Mouse (Mus musculus): Measurements from ENCODE around the gene Slc3a2.
"Not testable (repeated sequence)": the region's sequence is repeated elsewhere in the genome, so short reads cannot be mapped to it uniquely, and the experiment has no call there.

The Slc3a2 gene

DNA sequence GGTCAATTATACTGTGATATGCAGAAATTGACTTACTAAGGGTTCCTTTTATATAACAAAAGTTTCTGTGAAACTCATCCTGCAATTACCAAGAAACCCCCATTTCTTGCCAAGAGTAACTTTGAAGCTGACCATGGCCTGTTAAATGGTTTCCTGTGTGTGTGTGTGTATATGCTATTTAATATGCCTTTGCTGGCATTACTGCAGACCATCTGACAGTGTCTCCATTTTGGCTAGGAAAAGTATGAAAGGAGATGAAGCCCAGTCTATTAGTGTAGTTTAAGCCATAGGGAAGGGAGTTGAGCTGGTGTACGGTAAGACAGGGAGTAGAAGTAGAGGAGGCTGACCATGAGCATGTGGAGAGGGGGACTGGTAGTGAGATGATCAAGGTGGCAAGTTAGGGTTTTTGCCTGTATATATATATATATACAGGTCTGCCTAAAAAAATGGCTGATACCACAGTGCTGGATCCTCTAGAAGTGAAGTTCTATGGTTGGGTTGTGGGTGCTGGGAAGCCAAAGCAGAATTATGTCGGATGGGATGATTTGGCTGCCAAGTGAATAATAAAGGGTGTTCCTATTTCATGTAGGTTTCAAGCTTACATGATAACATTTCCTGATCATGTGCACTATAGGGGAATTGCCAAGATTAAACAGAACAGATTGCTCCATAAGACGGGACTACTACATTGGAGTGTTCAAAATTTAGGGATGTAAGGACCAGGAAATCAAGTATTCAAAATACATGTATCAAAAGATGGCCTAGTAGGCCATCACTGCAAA lies 3.6 kb upstream of the Slc3a2 start:
- DNase-seq = no peak

DNA sequence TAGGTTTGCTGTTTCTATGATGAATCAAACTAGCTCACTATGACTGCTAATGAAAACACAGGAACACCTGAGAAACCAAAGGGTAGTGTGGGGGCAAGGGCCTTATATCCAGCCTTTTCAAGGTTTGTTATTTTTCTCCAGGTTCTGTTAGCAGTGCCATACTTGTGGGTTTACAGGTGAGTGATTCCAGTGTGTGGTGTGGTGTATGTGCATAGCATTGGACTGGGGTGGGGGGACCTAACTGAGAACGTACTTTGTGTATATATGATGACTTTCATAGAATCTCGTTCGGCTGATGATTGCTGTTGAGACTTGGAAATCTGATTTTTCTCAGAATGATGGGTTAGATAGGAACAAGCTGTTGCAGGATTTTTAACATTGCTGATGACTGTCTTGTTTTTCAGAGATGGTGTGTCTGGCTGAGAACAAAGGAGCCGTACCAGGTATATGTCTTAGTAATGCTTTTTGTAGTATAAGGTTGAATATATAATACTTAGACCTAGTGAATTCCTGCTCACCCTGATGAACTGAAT lies 2.0 kb upstream of the Slc3a2 start:
- DNase-seq = no peak

DNA sequence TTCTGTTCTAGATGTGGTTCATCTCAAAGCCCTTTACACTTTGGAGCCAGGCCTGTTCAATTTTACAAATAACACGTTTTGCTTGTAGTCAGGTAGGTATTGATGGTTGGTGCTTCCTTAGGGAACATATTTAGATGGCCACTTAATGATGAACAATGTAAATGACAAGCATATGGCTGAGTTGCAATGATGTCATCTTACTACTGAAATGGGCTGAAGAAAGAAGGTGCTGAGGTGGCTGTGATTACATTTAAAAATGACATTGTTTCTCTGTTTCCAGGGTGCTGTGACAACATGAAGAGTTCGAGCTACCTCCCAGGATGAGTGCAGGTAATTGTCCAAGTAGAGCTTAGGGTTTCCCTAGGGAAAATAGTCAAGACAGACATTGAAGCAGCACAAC lies 1.2 kb upstream of the Slc3a2 start:
- DNase-seq = no peak

DNA sequence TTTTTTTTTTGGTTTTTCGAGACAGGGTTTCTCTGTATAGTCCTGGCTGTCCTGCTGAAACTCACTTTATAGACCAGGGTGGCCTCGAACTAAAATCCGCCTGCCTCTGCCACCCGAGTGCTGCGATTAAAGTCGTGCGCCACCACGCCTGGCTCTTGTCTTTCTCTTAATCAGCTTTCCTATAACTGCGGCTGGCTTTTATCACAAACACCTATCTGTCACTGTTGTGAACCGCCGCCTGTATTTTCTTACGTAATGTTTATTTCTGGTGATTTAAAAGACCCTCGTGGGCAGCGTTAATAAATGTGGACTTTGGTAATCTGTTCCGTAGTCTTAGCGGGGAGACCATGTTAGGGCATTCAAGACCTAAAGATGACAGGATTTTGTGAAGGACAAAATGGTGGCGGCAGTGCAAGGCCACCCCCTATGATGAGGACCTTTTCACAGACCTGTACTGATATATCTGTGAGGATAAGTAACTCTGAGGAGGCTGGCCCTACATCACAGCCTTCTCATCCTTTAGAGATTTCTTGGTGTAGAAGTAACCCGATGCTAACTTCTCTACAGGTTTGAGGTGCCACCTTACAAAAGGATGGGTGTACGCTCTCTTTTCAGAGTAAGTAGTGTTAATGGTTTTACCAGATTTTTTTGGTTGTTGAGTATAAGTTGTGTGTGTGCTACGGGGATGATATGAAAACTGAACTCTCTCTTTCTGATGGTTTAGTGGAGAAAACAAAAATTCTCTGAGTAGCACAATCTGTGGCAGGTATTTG lies 591 bp upstream of the Slc3a2 start:
- DNase-seq = peak; percentile 24

DNA sequence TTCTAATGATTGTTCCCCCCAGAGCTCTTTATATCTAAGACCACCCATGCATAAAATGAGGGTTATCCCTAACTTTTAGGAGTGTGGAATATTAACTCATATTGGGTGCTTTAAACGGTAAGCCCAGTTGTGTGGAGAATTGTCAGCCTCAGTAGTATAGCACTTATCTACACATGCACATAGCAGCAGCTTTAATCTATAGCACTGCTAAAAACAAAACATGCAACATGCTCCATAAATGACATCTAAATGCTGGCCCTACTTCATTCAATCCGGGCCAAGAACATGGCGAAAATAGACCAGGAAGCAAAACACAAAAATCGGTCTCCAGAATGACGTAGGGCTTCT lies 636 bp downstream of the Slc3a2 start:
- DNase-seq = no peak

DNA sequence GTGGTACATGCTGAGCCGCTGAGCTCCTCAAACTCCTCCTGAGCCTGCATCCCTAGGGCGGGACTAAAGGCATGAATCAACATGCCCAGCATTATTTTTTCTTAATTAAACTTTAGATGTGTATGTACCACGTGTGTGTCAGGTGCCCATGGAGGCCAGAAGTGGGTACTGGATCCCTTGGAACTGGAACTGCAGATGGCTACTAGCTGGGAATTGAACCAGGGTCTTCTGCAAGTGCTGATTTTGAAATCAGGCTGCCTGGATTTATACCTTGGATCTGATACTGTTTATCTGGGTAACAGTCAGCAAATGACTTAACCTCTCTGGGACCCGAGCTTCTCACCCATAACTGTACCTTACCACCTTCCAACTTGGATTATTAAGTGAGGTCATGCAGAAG lies 1.1 kb downstream of the Slc3a2 start:
- DNase-seq = no peak

DNA sequence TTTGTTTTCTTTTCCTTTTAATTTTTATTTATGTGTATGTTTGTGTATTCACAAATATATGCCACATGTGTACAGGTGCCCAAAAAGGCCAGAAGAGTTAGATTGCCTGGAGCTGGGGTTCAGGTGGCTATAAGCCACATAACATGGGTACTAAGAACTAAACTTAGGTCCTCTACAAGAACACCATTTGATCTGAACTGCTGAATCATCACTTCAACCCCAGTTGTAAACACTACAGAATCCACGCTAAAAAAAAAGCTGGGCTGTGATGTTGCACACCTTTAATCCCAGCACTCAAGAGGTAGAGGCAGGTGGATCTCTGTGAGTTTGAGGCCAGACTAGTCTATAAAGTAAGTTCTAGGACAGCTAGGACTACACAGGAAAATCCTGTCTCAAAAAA lies 1.8 kb downstream of the Slc3a2 start:
- DNase-seq = no peak

DNA sequence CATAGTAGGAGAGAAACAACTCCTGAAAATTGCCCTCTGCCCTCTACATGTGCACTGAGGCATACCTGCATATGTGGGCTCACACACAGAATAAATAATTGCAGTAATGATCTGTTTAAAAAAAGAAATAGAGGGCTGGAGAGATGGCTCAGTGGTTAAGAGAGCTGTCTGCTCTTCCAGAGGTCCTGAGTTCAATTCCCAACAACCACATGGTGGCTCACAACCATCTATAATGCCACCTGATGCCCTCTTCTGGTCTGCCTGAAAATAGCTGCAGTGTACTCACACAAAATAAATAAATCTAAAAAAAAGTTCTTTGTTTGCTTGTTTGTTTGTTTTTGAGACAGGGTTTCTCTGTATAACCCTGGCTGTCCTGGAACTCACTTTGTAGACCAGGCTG lies 4.1 kb downstream of the Slc3a2 start:
- DNase-seq = not testable (repeated sequence)

DNA sequence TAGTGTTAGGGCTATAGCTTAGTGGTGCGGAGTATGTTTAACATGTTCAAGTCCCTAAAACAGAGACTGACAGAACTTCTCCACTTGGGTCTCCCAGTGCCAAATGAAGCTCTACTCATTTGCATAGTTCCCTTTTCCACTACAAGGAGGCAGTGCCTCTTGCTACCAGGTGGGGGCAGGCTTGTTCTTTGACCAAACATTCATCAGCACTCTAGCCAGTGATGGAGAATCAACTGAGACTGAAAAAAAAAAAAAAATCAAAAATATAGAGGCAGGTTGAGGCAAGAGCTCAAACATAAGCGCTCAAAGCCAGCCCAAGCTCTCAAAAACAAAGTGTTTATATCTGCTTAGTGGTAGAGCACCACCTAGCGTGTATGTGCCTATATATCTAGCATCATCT lies 4.8 kb downstream of the Slc3a2 start:
- DNase-seq = peak; percentile 73

DNA sequence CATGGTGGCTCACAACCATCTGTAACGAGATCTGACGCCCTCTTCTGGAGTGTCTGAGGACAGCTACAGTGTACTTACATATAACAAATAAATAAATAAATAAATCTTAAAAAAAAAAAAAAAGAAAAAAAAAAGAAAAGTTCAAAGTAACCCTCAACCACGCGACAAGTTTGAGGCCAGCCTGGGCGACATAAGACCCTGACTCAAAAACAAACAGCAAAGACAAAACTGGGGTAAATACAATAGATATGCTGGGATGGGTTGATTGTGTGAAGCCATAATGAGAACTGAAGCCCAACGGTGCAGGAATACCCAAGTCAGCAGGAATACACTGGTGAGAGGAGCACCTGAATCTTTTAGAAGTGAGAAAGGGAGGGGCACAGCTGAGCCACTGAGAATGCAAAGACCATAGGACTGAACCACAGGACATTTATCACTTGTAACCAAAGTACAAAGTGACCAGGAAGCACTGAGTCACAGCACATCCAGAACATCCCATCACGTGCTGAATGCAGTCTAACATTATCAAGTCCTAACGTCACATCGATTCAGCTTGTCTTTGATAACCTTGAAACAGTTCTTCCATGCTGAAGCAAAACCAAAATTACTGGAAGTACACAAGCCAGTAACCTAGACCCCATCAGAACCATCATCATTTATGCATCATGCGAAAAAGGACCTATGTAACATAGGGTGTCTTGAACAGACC lies 6.2 kb downstream of the Slc3a2 start:
- DNase-seq = no peak

DNA sequence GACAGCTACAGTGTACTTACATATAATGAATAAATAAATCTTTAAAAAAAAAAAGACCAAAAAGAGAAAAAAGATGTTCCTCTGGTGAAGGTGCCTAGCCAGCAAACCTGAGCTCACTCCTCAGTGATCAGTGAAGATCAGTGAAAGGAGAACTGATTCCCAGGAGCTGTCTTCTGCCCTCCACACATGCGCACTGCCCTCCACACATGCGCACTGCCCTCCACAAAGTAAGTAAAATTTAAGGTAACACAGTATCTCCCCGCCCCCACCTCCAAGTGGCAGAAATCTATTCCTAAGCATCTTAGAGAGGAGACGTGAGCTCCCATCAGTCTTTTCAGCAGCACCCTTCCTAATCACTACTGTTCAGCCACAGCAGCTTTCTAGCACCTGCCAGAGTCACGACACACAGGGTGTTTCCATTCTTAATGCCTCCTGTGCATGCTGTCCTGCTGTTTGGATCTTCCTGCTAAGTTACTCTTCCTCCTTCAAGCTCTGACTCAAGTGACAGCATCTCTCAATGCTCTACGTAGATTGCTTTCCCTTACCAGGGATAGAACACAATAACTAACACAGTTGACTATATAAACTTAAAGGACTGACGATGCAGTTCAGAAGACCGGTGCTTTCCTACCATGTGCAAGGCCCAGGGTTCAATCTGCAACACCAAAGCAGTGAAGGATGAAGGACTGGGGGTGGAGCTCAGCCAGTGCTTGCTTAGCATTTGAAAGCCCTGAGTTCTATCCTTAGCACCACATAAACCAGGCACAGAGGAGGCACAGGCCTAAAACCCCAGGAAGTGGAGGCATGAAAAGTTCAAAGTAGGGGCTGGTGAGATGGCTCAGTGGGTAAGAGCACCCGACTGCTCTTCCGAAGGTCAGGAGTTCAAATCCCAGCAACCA lies 7.1 kb downstream of the Slc3a2 start:
- no peak for DNase-seq

DNA sequence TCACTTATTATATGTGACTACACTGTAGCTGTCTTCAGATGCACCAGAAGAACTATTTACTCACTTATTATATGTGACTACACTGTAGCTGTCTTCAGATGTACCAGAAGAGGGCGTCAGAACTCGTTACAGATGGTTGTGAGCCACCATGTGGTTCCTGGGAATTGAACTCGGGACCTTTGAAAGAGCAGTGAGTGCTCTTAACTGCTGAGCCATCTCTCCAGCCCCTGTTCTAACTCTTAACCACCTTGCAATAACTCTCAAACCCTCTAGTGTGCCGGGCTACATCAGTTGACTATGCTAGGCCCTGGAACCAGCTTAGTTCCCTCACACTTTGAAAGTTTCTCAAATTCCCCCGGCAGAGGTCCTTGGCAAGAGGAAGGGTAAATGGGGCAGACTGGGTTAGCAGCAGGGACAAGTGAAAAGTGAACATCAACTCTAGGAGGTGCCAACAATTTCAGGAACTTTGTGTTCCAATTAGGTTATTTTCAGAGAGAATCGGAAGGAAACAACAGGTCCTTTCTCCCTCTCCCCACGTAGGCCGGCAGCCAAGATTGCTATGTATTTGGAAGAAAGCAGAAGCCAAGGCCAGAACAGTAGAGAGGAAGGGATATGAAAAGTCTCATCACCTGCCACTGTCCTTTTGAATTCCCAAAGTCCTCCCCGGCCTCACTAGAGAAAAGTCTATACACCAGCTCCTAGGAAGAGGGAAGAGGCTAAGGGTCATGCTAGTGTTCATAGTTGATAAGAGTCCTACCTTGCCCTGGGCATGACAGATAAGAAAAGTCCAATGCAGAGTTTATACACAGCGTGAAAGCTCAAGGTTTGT lies 8.3 kb downstream of the Slc3a2 start:
- DNase-seq = no peak

DNA sequence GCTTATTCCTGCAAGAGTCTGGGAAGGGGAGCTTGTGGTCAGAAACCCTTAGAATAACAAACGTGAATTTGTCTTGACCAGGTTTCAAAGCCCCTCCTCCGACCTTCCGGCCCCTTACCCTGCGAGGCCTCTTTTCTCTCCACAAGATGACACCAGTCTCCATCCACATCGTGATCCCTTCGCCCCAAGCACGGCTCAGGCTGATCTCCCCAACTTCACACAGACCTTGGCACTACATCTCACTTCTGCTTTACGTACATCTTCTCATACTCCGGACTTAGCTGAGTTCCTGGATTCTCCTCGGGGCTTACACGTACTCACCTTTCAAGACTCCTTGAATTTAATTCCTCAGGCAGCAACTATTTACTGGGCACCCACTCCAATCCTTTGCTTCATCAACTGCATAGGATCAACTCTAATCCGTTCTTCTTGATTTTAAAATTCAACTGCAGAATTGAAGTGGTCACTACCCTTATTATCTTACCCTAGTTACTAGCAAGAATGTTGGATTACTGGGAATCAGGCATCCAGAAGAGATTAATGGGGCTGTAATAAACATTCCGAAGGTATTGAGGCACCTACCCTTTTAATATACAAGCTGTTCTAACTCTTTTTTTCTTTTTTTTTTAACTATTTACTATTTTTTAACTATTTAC lies 9.0 kb downstream of the Slc3a2 start:
- no peak for DNase-seq

DNA sequence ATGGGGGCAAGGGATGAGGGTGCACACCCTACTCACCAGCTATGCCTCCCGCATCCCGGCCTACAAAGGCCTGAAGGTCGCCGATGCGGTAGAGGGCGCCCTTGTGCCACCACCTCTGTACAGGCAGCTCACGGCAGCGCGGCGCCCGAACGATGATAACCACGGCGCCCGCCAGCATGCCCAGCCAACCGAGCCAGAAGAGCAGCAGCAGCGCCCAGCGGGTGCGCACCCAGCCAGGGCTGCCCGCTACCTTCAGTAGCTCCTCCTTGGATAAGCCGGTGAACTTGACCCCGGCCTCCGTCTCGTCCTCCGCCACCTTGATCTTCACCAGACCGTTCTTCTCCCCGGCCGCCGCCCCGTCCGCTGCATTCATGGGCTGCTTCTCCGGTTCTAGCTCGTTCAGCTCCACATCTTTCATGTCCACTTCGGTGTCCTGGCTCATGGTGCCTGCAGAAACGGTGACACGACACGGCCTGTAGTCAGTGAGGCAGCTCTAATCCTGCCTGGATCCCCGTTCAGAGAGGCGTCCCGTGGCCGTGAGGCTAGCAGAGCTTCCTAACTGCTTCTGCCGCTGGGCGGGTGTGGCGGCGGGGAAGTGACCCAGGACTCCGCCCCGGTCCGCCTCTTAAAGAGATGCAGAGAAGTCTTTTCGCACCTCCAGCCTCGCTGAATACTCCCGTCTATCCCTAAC lies 9.7 kb downstream of the Slc3a2 start:
- peak; percentile 93 for DNase-seq

DNA sequence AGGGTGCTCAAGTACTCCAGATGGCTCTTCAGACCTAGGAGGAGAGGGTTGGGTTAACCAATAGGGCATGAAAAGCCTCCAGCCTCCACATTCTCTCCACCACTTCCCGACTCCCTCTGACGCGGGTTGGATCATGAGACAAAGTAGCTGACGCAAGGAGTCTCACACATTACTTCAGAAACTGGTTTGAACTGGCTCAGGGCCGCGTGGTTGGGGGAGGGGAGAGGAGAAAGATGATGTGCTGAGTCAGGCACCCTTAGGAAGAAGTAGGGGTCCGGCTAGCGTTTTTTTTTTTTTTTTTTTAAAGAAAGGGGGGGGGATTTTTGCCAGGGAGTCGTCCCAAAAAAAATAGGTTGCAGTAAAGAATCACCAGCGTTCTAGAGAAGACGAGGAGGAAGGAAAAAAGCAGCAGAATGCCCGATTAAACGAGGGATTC lies 10.3 kb downstream of the Slc3a2 start:
- peak; percentile 90 for DNase-seq

DNA sequence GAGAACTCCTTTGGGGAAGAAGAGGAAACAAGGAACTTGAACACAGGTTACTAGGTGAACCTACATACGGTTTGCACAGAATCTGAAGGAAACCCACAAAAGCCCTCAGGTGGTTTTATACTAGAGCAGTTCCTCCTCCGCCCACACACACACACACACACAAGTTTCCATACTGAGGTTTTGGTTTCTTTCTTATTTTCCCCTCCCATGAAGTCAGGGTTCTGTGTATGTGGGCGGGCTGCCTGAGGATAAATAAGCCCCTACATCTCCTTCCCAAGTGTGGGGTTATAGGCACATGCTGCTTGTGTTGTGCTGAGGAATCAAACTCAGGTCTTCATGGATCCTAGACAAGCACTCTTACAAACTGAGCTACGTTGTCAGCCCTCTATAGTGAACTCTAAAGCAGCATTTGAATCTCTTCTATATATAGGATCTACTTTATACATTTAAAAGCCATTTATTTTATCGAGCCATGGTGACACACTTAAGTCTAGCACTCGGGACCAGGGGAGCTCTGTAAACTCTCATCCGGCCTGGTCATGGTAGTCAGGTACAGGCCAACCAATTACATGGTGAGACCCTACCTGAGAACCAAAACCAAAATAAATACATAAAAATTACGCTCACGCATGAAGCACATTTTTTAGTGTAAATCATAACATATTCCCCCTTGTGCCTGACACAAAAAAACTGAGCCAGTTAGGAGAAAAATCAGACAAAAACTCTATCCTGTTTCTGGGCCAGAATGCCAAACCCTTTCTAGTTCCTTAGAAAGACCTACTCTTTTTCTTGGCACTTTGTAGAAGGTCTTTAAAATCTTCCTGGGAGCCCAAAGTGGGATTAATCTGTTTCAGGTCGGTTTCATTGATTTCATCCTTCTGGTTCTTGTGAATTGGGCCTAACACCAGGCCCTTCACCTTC lies 11.0 kb downstream of the Slc3a2 start:
- no peak for DNase-seq

DNA sequence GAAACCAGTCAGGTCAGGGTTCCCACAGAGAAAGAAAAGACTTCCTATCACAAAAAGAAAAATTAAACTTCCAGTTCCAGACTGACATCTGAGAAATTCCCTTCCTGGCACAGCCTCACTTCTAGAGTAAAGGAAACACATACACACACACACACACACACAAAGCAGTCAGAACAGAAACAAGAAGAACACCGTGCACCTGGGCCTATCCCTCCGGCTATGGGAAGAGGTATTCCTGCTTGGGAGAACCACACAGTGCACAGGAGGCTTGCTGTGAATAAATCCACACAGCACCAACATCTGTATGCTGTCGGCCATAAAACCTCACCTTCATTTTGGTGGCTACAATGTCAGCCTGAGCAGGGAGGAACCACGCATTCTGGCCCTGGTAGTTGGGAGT lies 11.7 kb downstream of the Slc3a2 start:
- DNase-seq = no peak

DNA sequence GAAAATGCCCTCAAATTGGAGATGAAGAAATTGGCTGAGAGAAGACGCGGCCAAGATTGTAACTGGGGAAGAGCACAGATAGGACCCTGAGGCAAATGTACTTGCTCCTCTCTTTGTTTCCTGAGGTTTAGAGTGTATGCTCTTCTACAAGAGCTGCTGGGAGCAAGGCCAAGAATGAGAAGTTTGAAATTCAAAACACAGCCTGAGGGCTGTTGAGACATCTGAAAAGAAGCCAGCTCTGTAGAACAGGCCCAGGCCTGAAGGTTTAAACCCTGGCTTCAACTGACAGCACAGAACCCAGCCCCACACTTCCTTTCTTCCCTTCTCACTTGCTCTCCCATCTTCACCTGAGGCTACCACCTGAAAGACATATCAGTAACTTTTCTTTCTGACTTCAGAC lies 13.1 kb downstream of the Slc3a2 start:
- DNase-seq = no peak

DNA sequence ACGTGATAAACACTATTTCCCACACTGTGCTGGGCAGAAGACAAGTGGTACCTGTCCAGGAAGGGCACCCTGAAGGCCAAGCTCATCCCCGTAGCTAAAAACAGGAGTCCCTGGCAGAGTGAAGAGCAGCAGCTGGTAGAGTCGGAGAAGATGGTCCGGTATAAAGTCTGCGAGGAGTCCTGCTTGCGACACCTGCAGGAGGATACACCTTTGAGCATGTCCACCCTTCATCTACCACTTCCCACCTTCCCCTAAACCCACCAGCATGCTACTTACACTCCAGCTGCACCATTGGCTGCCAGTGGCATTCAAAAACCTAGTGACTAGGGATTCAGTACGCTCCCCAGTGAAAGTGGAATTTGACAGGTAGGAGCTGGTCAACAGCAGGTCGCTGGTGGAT lies 14.2 kb downstream of the Slc3a2 start:
- no peak for DNase-seq
